14 mouse cellular contexts compared by ENCODE assay signal in the genomic region with DNA sequence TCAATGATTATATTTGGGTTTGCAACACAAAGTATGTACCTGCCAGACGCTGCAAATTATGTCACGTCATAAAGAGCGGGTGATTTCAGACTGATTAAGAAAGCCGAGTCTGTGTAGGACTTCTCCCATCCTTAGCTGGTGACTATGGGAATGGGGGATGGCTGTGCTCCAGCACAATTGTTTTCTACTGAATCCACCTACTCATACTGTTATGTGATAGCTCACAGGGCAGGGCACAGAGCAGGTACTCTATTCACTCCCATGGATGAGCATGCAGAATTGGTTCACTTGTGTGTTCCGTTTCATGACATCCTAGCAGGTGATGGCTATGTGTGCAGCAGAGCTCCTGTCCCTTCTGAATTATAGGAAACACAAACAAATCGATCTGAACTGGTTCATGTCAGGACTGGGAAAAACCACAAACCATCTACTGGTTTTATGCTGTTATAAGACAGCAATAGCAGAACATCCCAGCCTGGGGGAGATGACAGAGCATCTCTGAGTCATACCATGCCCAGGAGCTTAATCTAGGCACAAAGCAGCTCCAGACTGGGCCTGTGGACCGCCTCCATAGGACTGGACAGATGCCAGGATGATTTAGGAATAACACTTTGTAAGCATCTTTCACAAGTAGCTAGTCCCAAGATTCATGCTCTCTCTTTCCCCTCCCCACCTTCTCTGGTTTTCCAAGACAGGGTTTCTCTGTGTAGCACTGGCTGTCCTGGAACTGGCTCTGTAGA. TPM values are rescaled to one million over a fixed set of nuclear protein-coding genes. Genes with fewer than 3 reads are reported as not detected.
A peak's percentile ranks its signal among the peaks of the same experiment; 100 is the strongest.
DNase-seq lines count a peak whose midpoint lies in the region; TF ChIP-seq lines count a peak whose summit lies in the region.
"Had no signal": no experiment of that assay in that cellular context is flagged by ENCODE, and none has a peak within 500 bp of the region (broad histone marks: within the 10 kb centered on the region; RNA-seq: fewer than 3 reads in every experiment).

No protein-coding gene starts in this region.

- H3K4me3 ChIP-seq in left cerebral cortex, adult 2 months: no peak overlapping the region
- H3K4me3 ChIP-seq: gastrocnemius, adult 2 months; limb, embryonic 15.5 days; lung, embryonic 15.5 days; midbrain, embryonic 10.5 days had no signal

- intact Hi-C loops in left cerebral cortex, adult 2 months (cut with DNase I): no loop called here

- peak; percentile 36 to 62 for DNase-seq in layer of hippocampus, adult 18-20 months (ENCODE audit: low spot score in 2 of 2)
- no peak for DNase-seq in layer of hippocampus, postnatal 25 days (ENCODE audit: extremely low spot score in 1 of 2, low spot score in 1 of 2)
- peak; percentile 50 to 60 for DNase-seq in frontal cortex, postnatal 14 days (ENCODE audit: low spot score in 2 of 2)
- DNase-seq in left cerebral cortex, adult 2 months (ENCODE audit: extremely low spot score in 1 of 2, low spot score in 2 of 2): peak; percentile 55 to 58
- peak; percentile 72 to 87 for DNase-seq in right cerebral cortex, postnatal 36 days (ENCODE audit: low spot score in 2 of 2)
- DNase-seq in B cell, adult 2 months: no peak
- DNase-seq in kidney, postnatal 4 days: no peak
- DNase-seq in spleen, adult 18-20 months: no peak
- DNase-seq: cerebellum, adult 18-20 months; gastrocnemius, adult 2 months had no signal

- H3K27ac ChIP-seq in left cerebral cortex, adult 2 months: peak overlapping the region; percentile 13; the same call in 1 of the 2 replicates
- H3K27ac ChIP-seq: gastrocnemius, adult 2 months; limb, embryonic 15.5 days; lung, embryonic 15.5 days; midbrain, embryonic 10.5 days had no signal

- TF ChIP-seq CTCF in left cerebral cortex, adult 2 months (IDR thresholded peaks at IDR 0.05): no peak

RNA-seq across cellular contexts. Expression of a gene that starts 20.1 kb away (rescaled TPM):
- not detected for total RNA-seq in layer of hippocampus, adult 18-20 months (2021)
- not detected for total RNA-seq in layer of hippocampus, postnatal 25 days (2021)
- total RNA-seq in left cerebral cortex, adult 2 months (2021): 1 to 10 TPM; 2.1 to 2.2 TPM
- total RNA-seq: G1E; gastrocnemius, adult 2 months had no signal

Comparison
In these comparisons a context has a peak if more than half of its experiments do, and no peak if none do; other contexts are left out.
1. DNase-seq: peak in layer of hippocampus, adult 18-20 months (2 of 2), frontal cortex, postnatal 14 days (2 of 2), left cerebral cortex, adult 2 months (2 of 2) and right cerebral cortex, postnatal 36 days (2 of 2); none in layer of hippocampus, postnatal 25 days (0 of 2), B cell, adult 2 months (0 of 2), kidney, postnatal 4 days (0 of 2) and spleen, adult 18-20 months (0 of 2).